Mouse (Mus musculus) heart, embryonic 16.5 days (tissue): Measurements from ENCODE around the gene Pcgf2. TPM values are rescaled to one million over a fixed set of nuclear protein-coding genes. Genes with fewer than 3 reads are reported as not detected.
A peak's percentile ranks its signal among the peaks of the same experiment; 100 is the strongest.

Experiments used
- ATAC-seq: fragments of 200-750 bp; cut with Nextera tagmentation; replicated peaks from 2 replicates; pipeline ENCODE4 v1.8.0; 2017; ENCODE audit warnings: moderate number of reproducible peaks; ENCODE audit not compliant: insufficient read depth, low FRiP score; ENCODE audit errors: extremely low read depth
- H3K27ac ChIP-seq: fragments of 300-500 bp; sonication (generic); 2 replicates; pipeline ENCODE4 v1.5.1; 2014; ENCODE audit warnings: mild to moderate bottlenecking, low read length, control low read depth, moderate library complexity
- H3K27me3 ChIP-seq: fragments of 300-500 bp; sonication (generic); 2 replicates; pipeline ENCODE4 v1.6.1; 2014; ENCODE audit warnings: low read length, mixed read lengths; ENCODE audit not compliant: control insufficient read depth, insufficient read depth
- H3K36me3 ChIP-seq: fragments of 300-500 bp; sonication (generic); 2 replicates; pipeline ENCODE4 v1.6.1; 2014; ENCODE audit not compliant: control insufficient read depth, insufficient read depth
- H3K4me1 ChIP-seq: fragments of 300-500 bp; sonication (generic); 2 replicates; pipeline ENCODE4 v1.6.1; 2014; ENCODE audit warnings: low read length, mixed read lengths; ENCODE audit not compliant: control insufficient read depth, insufficient read depth
- H3K4me2 ChIP-seq: fragments of 300-500 bp; sonication (generic); 2 replicates; pipeline ENCODE4 v1.6.1; 2014; ENCODE audit warnings: low read depth, mild to moderate bottlenecking, control low read depth, low read length
- H3K4me3 ChIP-seq: fragments of 300-500 bp; sonication (generic); 2 replicates; pipeline ENCODE4 v1.5.1; 2014; ENCODE audit warnings: mild to moderate bottlenecking, control low read depth, low read length
- H3K9ac ChIP-seq: fragments of 300-500 bp; sonication (generic); 2 replicates; pipeline ENCODE4 v1.6.1; 2014; ENCODE audit warnings: low read length, control low read depth
- H3K9me3 ChIP-seq: fragments of 300-500 bp; sonication (generic); replicated peaks from 2 replicates; pipeline ENCODE4 v1.6.1; 2016; ENCODE audit warnings: low read length; ENCODE audit not compliant: control insufficient read depth
- WGBS: fragments of 180-500 bp; shearing (Covaris S2); extraction: QIAGEN DNeasy Blood & Tissue Kit; methylation state at CpG from one replicate; pipeline ENCODE4 v1.1.7; 2014; 5-methylcytosine and 5-hydroxymethylcytosine counted together
- polyA plus RNA-seq: library from polyadenylated mRNA; unstranded; fragments of >200 nt; fragmentation: Nextera tagmentation; extraction: Ambion mirVana; gene quantifications from 2 replicates; pipeline ENCODE4 v1.2.1, GENCODE M21; 2015

Gene Pcgf2
- polyA plus RNA-seq, result 11.4 and 14.2 TPM in 2 replicates

DNA sequence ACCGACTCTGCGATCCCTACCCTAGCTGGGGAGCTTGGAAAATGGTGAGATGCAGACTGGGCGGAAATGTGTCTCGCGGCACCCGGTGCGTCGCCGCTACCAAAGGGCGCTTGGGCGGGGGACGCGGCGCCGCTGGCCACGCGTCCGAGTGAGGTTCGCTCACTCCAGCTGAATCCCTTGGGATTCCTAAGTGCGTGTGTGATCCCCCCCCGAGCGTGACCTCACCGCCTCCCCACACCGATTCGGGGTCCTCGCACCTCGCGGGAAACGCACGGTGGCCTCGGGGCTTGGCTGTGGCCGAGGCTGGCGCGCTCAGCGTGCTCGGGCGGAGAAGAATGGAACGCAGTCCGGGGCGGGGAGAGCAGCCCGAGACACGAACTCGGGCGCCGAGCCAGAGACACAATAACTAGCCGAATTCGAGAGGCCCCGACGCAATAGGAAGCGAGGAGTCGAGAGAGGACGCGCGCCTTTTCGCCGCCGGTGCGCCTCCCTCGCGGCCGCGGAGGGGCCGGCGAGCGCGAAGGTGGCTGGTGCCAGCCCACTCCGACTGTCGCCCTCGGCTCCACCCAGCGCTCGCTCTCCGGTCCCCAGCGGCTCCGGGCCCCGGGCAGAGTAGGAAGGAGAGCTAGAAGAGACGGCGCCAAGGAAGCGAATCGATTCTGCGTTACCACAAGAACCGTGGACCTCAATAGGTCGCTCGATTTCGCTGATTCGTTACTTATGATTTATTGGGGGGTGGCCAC is at the start of gene Pcgf2:
Gene Pcgf2 (minus strand): TSS at position 495 of the 743 bp plus-strand sequence.
- 0% methylated on average over 83 of the region's 85 CpGs for WGBS
- Histone ChIP-seq H3K27ac (peak within 1 kb of the TSS; percentile 97), H3K36me3 (no peaks in the 10 kb centered on the region), H3K4me3 (peak within 1 kb of the TSS; percentile 95), H3K9ac (peak within 1 kb of the TSS; percentile 97), H3K4me2 (peak within 1 kb of the TSS; percentile 93), H3K27me3 (no peaks in the 10 kb centered on the region), H3K9me3 (no peaks in the 10 kb centered on the region), H3K4me1 (peaks cover 54% of the 10 kb centered on the region)
- peak; percentile 16 for ATAC-seq

DNA sequence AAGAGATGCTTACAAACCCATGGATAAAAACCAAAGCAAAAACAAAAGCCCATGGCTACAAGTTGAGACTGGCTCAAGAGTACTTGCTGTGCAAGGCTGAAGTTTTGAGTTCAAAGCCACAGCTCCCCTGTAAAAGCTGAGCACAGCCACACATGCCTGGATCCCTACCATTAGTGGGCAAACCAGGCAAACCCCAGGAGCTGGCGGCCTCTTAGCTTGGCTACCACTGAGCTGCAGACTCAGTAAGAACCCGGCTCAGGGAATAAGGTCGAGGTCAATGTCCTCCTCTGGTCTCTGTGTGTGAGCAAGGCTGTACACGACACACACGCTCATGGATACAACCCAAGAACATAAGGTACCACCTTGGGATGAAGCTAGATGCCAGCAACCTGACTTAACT is 48.2 kb upstream of the Pcgf2 start:
- Histone ChIP-seq H3K36me3 (peaks cover 43% of the 10 kb centered on the region), H3K9ac (no peak overlapping the region)
- 89% methylated on average over 5 of the region's 5 CpGs for whole genome bisulfite sequencing

DNA sequence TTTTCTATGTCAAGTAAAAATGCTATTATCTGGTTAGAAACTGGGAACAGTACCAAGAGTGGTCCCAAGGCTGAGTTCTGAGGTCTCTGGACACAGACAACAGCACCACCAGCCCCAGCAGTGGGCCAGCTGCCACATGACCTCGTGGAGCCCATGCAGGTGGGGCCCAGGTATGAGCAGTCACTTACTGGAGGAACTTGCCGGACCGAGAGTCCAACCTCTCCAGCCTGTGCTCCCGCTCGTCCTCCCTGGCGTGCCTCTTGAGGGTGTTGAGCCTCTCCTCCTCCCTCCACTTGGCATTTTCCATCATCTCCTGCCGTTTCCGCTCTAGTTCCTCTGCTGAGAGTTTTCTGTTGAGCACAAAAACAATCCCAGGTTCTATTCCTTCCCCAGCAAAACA is 47.5 kb upstream of the Pcgf2 start:
- Histone ChIP-seq H3K27me3 (no peaks in the 10 kb centered on the region), H3K4me2 (no peak overlapping the region), H3K36me3 (peaks cover 36% of the 10 kb centered on the region)

More for the DNA sequence above, 48.2 kb upstream of the Pcgf2 start:
- Histone ChIP-seq H3K4me2 (no peak overlapping the region), H3K27ac (no peak overlapping the region), H3K9me3 (no peaks in the 10 kb centered on the region), H3K27me3 (no peaks in the 10 kb centered on the region), H3K4me1 (peaks cover 7% of the 10 kb centered on the region; the same call in 1 of the 2 replicates), H3K4me3 (no peak overlapping the region)
- no peak for ATAC-seq

DNA sequence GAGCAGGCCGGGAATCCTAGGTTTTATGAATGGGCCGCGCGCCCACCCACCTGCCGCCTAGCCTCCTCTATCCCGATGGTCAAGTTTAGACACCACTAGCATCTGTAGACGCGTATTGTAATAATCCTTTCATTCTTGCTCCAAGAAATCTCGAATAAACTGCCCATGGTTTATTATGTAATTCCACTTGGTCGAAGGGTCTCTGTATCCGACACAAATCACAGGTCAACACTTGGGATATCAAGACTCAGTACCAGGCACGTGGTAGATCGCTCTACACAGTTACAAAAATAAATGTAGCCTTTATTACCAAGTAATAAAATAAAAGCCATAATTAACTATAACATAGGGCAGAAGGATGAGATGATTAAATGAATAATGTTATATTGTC is 45.0 kb upstream of the Pcgf2 start:
- peaks cover 20% of the 10 kb centered on the region for H3K4me1 ChIP-seq
- peaks cover 20% of the 10 kb centered on the region for H3K36me3 ChIP-seq
- no peak overlapping the region for H3K27ac ChIP-seq
- H3K9ac ChIP-seq, result 0 out of 2 replicates have a peak overlapping the region, but pooled peaks have one; percentile 33
- no peaks in the 10 kb centered on the region for H3K9me3 ChIP-seq
- H3K27me3 ChIP-seq, result no peaks in the 10 kb centered on the region
- H3K4me3 ChIP-seq, result peak overlapping the region; percentile 85
- H3K4me2 ChIP-seq, result peak overlapping the region; percentile 77
- no peak for ATAC-seq
- 8% methylated on average over 13 of the region's 13 CpGs for WGBS

More for the DNA sequence above, 47.5 kb upstream of the Pcgf2 start:
- H3K27ac ChIP-seq, result no peak overlapping the region
- H3K4me1 ChIP-seq, result peaks cover 14% of the 10 kb centered on the region
- H3K9me3 ChIP-seq, result no peaks in the 10 kb centered on the region
- H3K4me3 ChIP-seq, result no peak overlapping the region
- H3K9ac ChIP-seq, result no peak overlapping the region
- WGBS, result 79% methylated on average over 8 of the region's 8 CpGs
- ATAC-seq, result no peak

DNA sequence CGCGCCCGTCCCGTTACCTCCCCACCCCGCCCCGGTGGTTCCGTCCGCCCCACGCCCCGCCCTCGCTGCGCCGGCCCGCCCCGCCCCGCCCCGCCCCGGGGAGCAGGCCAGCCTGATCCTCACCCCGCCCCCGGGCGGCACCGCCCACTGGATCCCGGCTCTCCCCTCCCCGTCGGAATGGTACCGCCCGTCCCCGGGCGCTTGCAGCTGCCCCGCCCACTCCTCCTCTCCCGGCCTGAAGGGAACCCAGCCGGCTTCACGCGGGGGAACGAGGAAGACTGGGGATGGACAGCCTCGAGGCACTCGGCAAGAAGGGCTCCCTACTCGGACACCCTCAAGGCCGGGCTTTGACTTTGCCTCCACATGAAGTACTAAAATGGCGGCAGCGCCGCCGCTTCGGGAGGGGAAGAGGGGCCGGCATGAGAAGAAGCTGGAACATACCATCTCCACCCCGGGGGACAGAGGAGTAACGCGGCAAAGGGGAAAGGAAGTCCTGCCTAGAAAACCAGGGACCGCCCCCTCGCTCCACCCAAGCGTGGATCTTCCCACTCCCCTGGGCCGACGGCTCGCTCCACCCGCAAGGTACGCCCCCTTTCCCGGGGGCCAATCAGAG is 44.5 kb upstream of the Pcgf2 start:
- H3K27ac ChIP-seq, result peak overlapping the region; percentile 97
- H3K36me3 ChIP-seq, result peaks cover 18% of the 10 kb centered on the region
- H3K4me2 ChIP-seq, result peak overlapping the region; percentile 77
- H3K27me3 ChIP-seq, result no peaks in the 10 kb centered on the region
- H3K9ac ChIP-seq, result peak overlapping the region; percentile 92
- no peaks in the 10 kb centered on the region for H3K9me3 ChIP-seq
- H3K4me3 ChIP-seq, result peak overlapping the region; percentile 85
- 0% methylated on average over 54 of the region's 57 CpGs for WGBS
- peak; percentile 95 for ATAC-seq
- H3K4me1 ChIP-seq, result peaks cover 20% of the 10 kb centered on the region

DNA sequence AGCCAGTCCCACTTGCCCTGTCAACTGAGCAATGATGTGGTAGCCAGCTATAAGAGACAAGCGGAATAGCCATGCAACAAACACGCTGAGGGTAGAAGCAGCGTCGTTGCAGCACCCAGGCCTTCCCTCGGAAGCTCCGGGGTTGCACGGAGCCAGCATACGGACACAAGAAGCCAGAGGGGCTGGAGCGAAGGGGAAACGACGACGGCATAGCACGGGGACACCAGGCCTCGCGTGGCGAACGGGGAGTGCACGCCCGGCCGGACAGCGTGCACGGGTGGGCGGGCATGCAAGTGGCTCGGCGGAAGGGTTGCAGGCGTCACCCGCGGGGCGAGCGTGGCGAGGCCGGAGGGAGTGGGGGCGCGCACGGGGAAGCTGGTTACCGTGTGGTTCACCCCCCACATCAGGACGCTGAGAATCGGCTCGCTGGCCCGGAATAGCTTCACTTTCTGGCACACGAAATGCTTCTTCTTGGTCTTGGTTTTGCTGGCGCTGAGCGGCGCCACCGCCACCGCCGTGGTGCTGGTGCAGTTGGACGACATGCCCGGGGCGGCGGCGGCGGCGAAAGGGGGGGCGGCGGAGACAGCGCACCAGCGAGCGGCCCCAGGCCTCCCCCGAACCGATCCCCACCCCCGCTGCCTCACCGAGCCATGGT is 43.9 kb upstream of the Pcgf2 start, which contains the start of gene Pip4k2b:
Gene Pip4k2b (minus strand): TSS at position 642 of the 655 bp plus-strand sequence.
- peak within 1 kb of the TSS; percentile 85 for H3K4me2 ChIP-seq
- WGBS, result 1% methylated on average over 58 of the region's 63 CpGs
- 0 out of 2 replicates have a peak, but pooled peaks cover under 1% of the 10 kb centered on the region for H3K9me3 ChIP-seq
- peaks cover 20% of the 10 kb centered on the region for H3K4me1 ChIP-seq
- peak within 1 kb of the TSS; percentile 85 for H3K4me3 ChIP-seq
- H3K27me3 ChIP-seq, result no peaks in the 10 kb centered on the region
- H3K9ac ChIP-seq, result peak within 1 kb of the TSS; percentile 92
- ATAC-seq, result peak; percentile 30
- H3K36me3 ChIP-seq, result peaks cover 15% of the 10 kb centered on the region
- H3K27ac ChIP-seq, result peak within 1 kb of the TSS; percentile 97

DNA sequence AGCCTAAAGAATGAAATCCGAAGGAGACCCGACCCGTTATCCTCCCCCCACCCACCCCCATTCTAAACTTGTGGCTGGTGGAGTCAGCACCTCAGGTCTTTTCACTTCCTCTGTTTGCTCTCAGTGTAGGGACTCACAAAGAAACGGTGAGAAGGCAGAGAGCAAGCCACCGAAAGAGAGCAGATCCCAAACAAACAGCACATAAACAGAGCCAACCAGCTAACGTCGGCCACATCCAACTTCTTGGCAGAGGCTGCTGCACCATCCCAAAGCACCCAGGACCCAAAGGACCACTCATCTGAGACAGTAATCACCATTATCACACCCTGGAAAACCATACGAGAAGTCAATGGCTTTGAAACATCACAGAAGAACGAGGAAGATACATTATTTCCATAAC is 43.1 kb upstream of the Pcgf2 start:
- peaks cover 20% of the 10 kb centered on the region for H3K4me1 ChIP-seq
- WGBS, result 29% methylated on average over 9 of the region's 9 CpGs
- peak overlapping the region; percentile 85 for H3K4me2 ChIP-seq
- no peaks in the 10 kb centered on the region for H3K27me3 ChIP-seq
- ATAC-seq, result no peak
- 0 out of 2 replicates have a peak, but pooled peaks cover 2% of the 10 kb centered on the region for H3K9me3 ChIP-seq
- peaks cover 15% of the 10 kb centered on the region for H3K36me3 ChIP-seq
- peak overlapping the region; percentile 89 for H3K9ac ChIP-seq
- H3K4me3 ChIP-seq, result peak overlapping the region; percentile 85
- no peak overlapping the region for H3K27ac ChIP-seq

DNA sequence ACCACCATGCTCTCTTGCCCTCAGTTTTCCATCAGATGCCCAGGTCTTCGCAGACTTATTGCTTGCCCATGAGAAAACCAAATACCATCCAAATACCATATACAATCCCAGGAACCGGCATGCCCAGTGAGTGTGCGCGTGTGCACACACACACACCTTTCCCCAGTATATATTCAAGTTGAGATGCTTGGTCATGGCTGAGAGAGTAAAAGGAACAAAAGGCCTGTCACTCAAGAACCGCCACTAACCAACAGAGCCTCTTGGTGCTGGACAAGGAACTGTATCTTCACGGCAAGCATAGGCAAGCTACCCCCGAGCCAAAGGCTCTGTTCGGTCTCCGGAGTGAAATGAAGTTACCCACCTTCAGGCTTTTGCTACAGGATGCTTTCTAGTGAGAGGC is 42.3 kb upstream of the Pcgf2 start:
- Histone ChIP-seq H3K27me3 (no peaks in the 10 kb centered on the region), H3K4me2 (peak overlapping the region; percentile 85; the same call in 1 of the 2 replicates), H3K36me3 (peaks cover 7% of the 10 kb centered on the region), H3K9ac (no peak overlapping the region), H3K27ac (no peak overlapping the region), H3K4me1 (peaks cover 20% of the 10 kb centered on the region), H3K4me3 (no peak overlapping the region; the same call in 1 of the 2 replicates), H3K9me3 (0 out of 2 replicates have a peak, but pooled peaks cover 2% of the 10 kb centered on the region)
- WGBS, result 80% methylated on average over 9 of the region's 9 CpGs
- no peak for ATAC-seq
